Mouse (Mus musculus): Measurements from ENCODE around the gene Msh5. TPM values are rescaled to one million over a fixed set of nuclear protein-coding genes. Genes with fewer than 3 reads are reported as not detected.

Msh5 gene
- polyA plus RNA-seq, 1 experiment from 2014 or later: 4.1 TPM

Other genes with a start within 250 kb of the Msh5 start
- gene Cyp21a1, start 242.2 kb downstream of the Msh5 start, polyA plus RNA-seq (2015; fragmentation: Nextera tagmentation; extraction: Ambion mirVana): not detected in 2 replicates
- 17.4 and 18.3 TPM in 2 replicates for gene Stk19, start 209.8 kb downstream of the Msh5 start, polyA plus RNA-seq (2015; fragmentation: Nextera tagmentation; extraction: Ambion mirVana)
- gene Dxo, start 209.7 kb downstream of the Msh5 start, polyA plus RNA-seq (2015; fragmentation: Nextera tagmentation; extraction: Ambion mirVana): 32.3 and 34.9 TPM in 2 replicates
- 27.3 and 30.6 TPM in 2 replicates for gene Skiv2l, start 196.5 kb downstream of the Msh5 start, polyA plus RNA-seq (2015; fragmentation: Nextera tagmentation; extraction: Ambion mirVana)
- gene Nelfe, start 196.4 kb downstream of the Msh5 start, polyA plus RNA-seq (2015; fragmentation: Nextera tagmentation; extraction: Ambion mirVana): 68.5 and 70.9 TPM in 2 replicates
- 2.3 and 5.6 TPM in 2 replicates for gene Cfb, start 184.2 kb downstream of the Msh5 start, polyA plus RNA-seq (2015; fragmentation: Nextera tagmentation; extraction: Ambion mirVana)
- gene Zbtb12, start 167.3 kb downstream of the Msh5 start, polyA plus RNA-seq (2015; fragmentation: Nextera tagmentation; extraction: Ambion mirVana): 1.5 and 2.0 TPM in 2 replicates
- gene Gm20547, start 164.7 kb downstream of the Msh5 start, polyA plus RNA-seq (2015; fragmentation: Nextera tagmentation; extraction: Ambion mirVana): not detected in 2 replicates
- gene C2, start 148.5 kb downstream of the Msh5 start, polyA plus RNA-seq (2015; fragmentation: Nextera tagmentation; extraction: Ambion mirVana): 0.84 and 1.9 TPM in 2 replicates
- 38.8 and 42.4 TPM in 2 replicates for gene Ehmt2, start 148.3 kb downstream of the Msh5 start, polyA plus RNA-seq (2015; fragmentation: Nextera tagmentation; extraction: Ambion mirVana)
- 0.15 TPM in 1 of 2 replicates, not detected in the other for gene Slc44a4, start 132.3 kb downstream of the Msh5 start, polyA plus RNA-seq (2015; fragmentation: Nextera tagmentation; extraction: Ambion mirVana)
- 18.1 and 19.2 TPM in 2 replicates for gene Neu1, start 115.5 kb downstream of the Msh5 start, polyA plus RNA-seq (2015; fragmentation: Nextera tagmentation; extraction: Ambion mirVana)
- 0.19 and 0.20 TPM in 2 replicates for gene Hspa1b, start 87.5 kb downstream of the Msh5 start, polyA plus RNA-seq (2015; fragmentation: Nextera tagmentation; extraction: Ambion mirVana)
- not detected in 2 replicates for gene Gm20481, start 76.8 kb downstream of the Msh5 start, polyA plus RNA-seq (2015; fragmentation: Nextera tagmentation; extraction: Ambion mirVana)
- gene Hspa1a, start 74.6 kb downstream of the Msh5 start, polyA plus RNA-seq (2015; fragmentation: Nextera tagmentation; extraction: Ambion mirVana): 3.9 TPM in 2 replicates
- gene Hspa1l, start 74.0 kb downstream of the Msh5 start, polyA plus RNA-seq (2015; fragmentation: Nextera tagmentation; extraction: Ambion mirVana): 2.1 and 2.2 TPM in 2 replicates
- gene Lsm2, start 64.9 kb downstream of the Msh5 start, polyA plus RNA-seq (2015; fragmentation: Nextera tagmentation; extraction: Ambion mirVana): 145 and 153 TPM in 2 replicates
- gene Vars, start 45.8 kb downstream of the Msh5 start, polyA plus RNA-seq (2015; fragmentation: Nextera tagmentation; extraction: Ambion mirVana): 59.9 and 63.0 TPM in 2 replicates
- 0.45 and 0.52 TPM in 2 replicates for gene Vwa7, start 30.2 kb downstream of the Msh5 start, polyA plus RNA-seq (2015; fragmentation: Nextera tagmentation; extraction: Ambion mirVana)
- gene Sapcd1, start 18.7 kb downstream of the Msh5 start, polyA plus RNA-seq (2015; fragmentation: Nextera tagmentation; extraction: Ambion mirVana): 3.2 and 4.2 TPM in 2 replicates
- 351 and 389 TPM in 2 replicates for gene Clic1, start 3.2 kb upstream of the Msh5 start, polyA plus RNA-seq (2015; fragmentation: Nextera tagmentation; extraction: Ambion mirVana)
- gene Ddah2, start 12.3 kb upstream of the Msh5 start, polyA plus RNA-seq (2015; fragmentation: Nextera tagmentation; extraction: Ambion mirVana): 194 and 207 TPM in 2 replicates
- gene Ly6g6c, start 18.6 kb upstream of the Msh5 start, polyA plus RNA-seq (2015; fragmentation: Nextera tagmentation; extraction: Ambion mirVana): not detected in 2 replicates
- 0.92 and 1.4 TPM in 2 replicates for gene Mpig6b, start 19.4 kb upstream of the Msh5 start, polyA plus RNA-seq (2015; fragmentation: Nextera tagmentation; extraction: Ambion mirVana)
- gene Ly6g6e, start 30.2 kb upstream of the Msh5 start, polyA plus RNA-seq (2015; fragmentation: Nextera tagmentation; extraction: Ambion mirVana): 0.36 and 0.62 TPM in 2 replicates
- gene Ly6g6d, start 31.3 kb upstream of the Msh5 start, polyA plus RNA-seq (2015; fragmentation: Nextera tagmentation; extraction: Ambion mirVana): 1.7 and 1.9 TPM in 2 replicates
- 0.73 and 1.0 TPM in 2 replicates for gene Ly6g6f, start 38.9 kb upstream of the Msh5 start, polyA plus RNA-seq (2015; fragmentation: Nextera tagmentation; extraction: Ambion mirVana)
- gene Abhd16a, start 42.5 kb upstream of the Msh5 start, polyA plus RNA-seq (2015; fragmentation: Nextera tagmentation; extraction: Ambion mirVana): 67.0 and 69.5 TPM in 2 replicates
- not detected in 2 replicates for gene Ly6g5c, start 61.5 kb upstream of the Msh5 start, polyA plus RNA-seq (2015; fragmentation: Nextera tagmentation; extraction: Ambion mirVana)
- 0.40 and 0.80 TPM in 2 replicates for gene Ly6g5b, start 68.7 kb upstream of the Msh5 start, polyA plus RNA-seq (2015; fragmentation: Nextera tagmentation; extraction: Ambion mirVana)
- gene Gpank1, start 74.7 kb upstream of the Msh5 start, polyA plus RNA-seq (2015; fragmentation: Nextera tagmentation; extraction: Ambion mirVana): 10.7 and 14.1 TPM in 2 replicates
- gene Csnk2b, start 75.3 kb upstream of the Msh5 start, polyA plus RNA-seq (2015; fragmentation: Nextera tagmentation; extraction: Ambion mirVana): 215 and 231 TPM in 2 replicates
- 8.7 and 9.7 TPM in 2 replicates for gene D17H6S53E, start 79.6 kb upstream of the Msh5 start, polyA plus RNA-seq (2015; fragmentation: Nextera tagmentation; extraction: Ambion mirVana)
- gene Apom, start 85.3 kb upstream of the Msh5 start, polyA plus RNA-seq (2015; fragmentation: Nextera tagmentation; extraction: Ambion mirVana): 2.2 and 19.0 TPM in 2 replicates
- gene Bag6, start 88.4 kb upstream of the Msh5 start, polyA plus RNA-seq (2015; fragmentation: Nextera tagmentation; extraction: Ambion mirVana): 45.1 and 46.1 TPM in 2 replicates
- 124 and 130 TPM in 2 replicates for gene Prrc2a, start 118.2 kb upstream of the Msh5 start, polyA plus RNA-seq (2015; fragmentation: Nextera tagmentation; extraction: Ambion mirVana)
- 6.5 and 7.8 TPM in 2 replicates for gene Aif1, start 129.3 kb upstream of the Msh5 start, polyA plus RNA-seq (2015; fragmentation: Nextera tagmentation; extraction: Ambion mirVana)
- gene Lst1, start 141.7 kb upstream of the Msh5 start, polyA plus RNA-seq (2015; fragmentation: Nextera tagmentation; extraction: Ambion mirVana): 8.6 and 9.9 TPM in 2 replicates
- gene Ltb, start 147.7 kb upstream of the Msh5 start, polyA plus RNA-seq (2015; fragmentation: Nextera tagmentation; extraction: Ambion mirVana): 0.64 TPM in 1 of 2 replicates, not detected in the other
- gene Tnf, start 155.3 kb upstream of the Msh5 start, polyA plus RNA-seq (2015; fragmentation: Nextera tagmentation; extraction: Ambion mirVana): 0.12 and 0.23 TPM in 2 replicates
- gene Lta, start 158.6 kb upstream of the Msh5 start, polyA plus RNA-seq (2015; fragmentation: Nextera tagmentation; extraction: Ambion mirVana): not detected in 2 replicates
- not detected in 2 replicates for gene Gm16181, start 174.1 kb upstream of the Msh5 start, polyA plus RNA-seq (2015; fragmentation: Nextera tagmentation; extraction: Ambion mirVana)
- 10.6 and 10.7 TPM in 2 replicates for gene Atp6v1g2, start 186.9 kb upstream of the Msh5 start, polyA plus RNA-seq (2015; fragmentation: Nextera tagmentation; extraction: Ambion mirVana)
- 7.6 and 8.1 TPM in 2 replicates for gene Nfkbil1, start 189.0 kb upstream of the Msh5 start, polyA plus RNA-seq (2015; fragmentation: Nextera tagmentation; extraction: Ambion mirVana)
- 279 TPM in 2 replicates for gene Ddx39b, start 195.0 kb upstream of the Msh5 start, polyA plus RNA-seq (2015; fragmentation: Nextera tagmentation; extraction: Ambion mirVana)
- gene H2-D1, start 216.0 kb upstream of the Msh5 start, polyA plus RNA-seq (2015; fragmentation: Nextera tagmentation; extraction: Ambion mirVana): 43.4 and 48.6 TPM in 2 replicates

Measured in heart, embryonic 13.5 days (tissue).